Mouse (Mus musculus) forebrain, embryonic 11.5 days (tissue): ENCODE measurements around the gene Armc8. TPM values are rescaled to one million over a fixed set of nuclear protein-coding genes. Genes with fewer than 3 reads are reported as not detected.

Experiments used
- ATAC-seq: fragments of 200-750 bp; cut with Nextera tagmentation; replicated peaks from 2 replicates; pipeline ENCODE4 v1.8.0; 2017; ENCODE audit warnings: moderate TSS enrichment; ENCODE audit not compliant: low FRiP score
- DNase-seq: peaks from one replicate; pipeline ENCODE4 v3.0.0-alpha.2; 2017; ENCODE audit warnings: low spot score
- H3K27ac ChIP-seq: fragments of 300-500 bp; sonication (generic); 2 replicates; pipeline ENCODE4 v1.5.1; 2014; ENCODE audit warnings: low read depth, low read length
- H3K27me3 ChIP-seq: fragments of 300-500 bp; sonication (generic); 2 replicates; pipeline ENCODE4 v1.6.1; 2014; ENCODE audit warnings: mild to moderate bottlenecking, low read length, mixed read lengths; ENCODE audit not compliant: control insufficient read depth, insufficient read depth
- H3K36me3 ChIP-seq: fragments of 300-500 bp; sonication (generic); 2 replicates; pipeline ENCODE4 v1.6.1; 2014; ENCODE audit warnings: mild to moderate bottlenecking, low read length, moderate library complexity, mixed read lengths; ENCODE audit not compliant: control insufficient read depth, insufficient read depth
- H3K4me1 ChIP-seq: fragments of 300-500 bp; sonication (generic); replicated peaks from 2 replicates; pipeline ENCODE4 v1.6.1; 2014; ENCODE audit warnings: low read length, mixed read lengths; ENCODE audit not compliant: control insufficient read depth, insufficient read depth
- H3K4me2 ChIP-seq: fragments of 300-500 bp; sonication (generic); 2 replicates; pipeline ENCODE4 v1.6.1; 2014; ENCODE audit warnings: low read depth, mild to moderate bottlenecking, low read length, moderate library complexity, mixed read lengths; ENCODE audit not compliant: severe bottlenecking
- H3K4me3 ChIP-seq: fragments of 300-500 bp; sonication (generic); 2 replicates; pipeline ENCODE4 v1.5.1; 2014; ENCODE audit warnings: low read depth, low read length
- H3K9ac ChIP-seq: fragments of 300-500 bp; sonication (generic); 2 replicates; pipeline ENCODE4 v1.6.1; 2014; ENCODE audit warnings: low read length
- H3K9me3 ChIP-seq: fragments of 300-500 bp; sonication (generic); 2 replicates; pipeline ENCODE4 v1.6.1; 2016; ENCODE audit warnings: low read length, mixed read lengths; ENCODE audit not compliant: control insufficient read depth
- WGBS: fragments of 180-500 bp; shearing (Covaris S2); extraction: QIAGEN DNeasy Blood & Tissue Kit; methylation state at CpG from one replicate; pipeline ENCODE4 v1.1.7; 2014; 5-methylcytosine and 5-hydroxymethylcytosine counted together
- polyA plus RNA-seq: library from polyadenylated mRNA; unstranded; fragments of >200 nt; fragmentation: Nextera tagmentation; extraction: Ambion mirVana; gene quantifications from 2 replicates; pipeline ENCODE4 v1.2.1, GENCODE M21; 2014

The Armc8 gene
- polyA plus RNA-seq, 1 experiment from 2014 or later = 38.9 TPM

DNA sequence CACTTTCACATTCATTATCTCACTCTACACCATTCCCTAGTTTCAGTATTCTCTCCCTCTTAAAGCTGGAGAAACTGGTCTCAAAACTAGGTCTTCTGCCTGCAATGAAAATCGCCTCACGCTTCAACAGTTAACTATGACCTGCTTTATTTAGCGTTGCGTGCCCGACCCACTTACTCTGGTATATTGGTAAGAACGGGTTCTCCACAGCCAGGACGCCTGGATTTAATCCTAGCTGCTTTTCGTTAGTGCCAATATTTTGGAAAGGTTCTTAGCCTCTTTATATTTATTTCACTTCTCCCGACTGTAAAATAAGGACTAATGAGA, 335 bp upstream of the Armc8 start:
- H3K4me1 ChIP-seq = peaks cover 5% of the 10 kb centered on the region; the same call in 1 of the 2 replicates
- H3K4me3 ChIP-seq = peak overlapping the region; percentile 97
- no peaks in the 10 kb centered on the region for H3K9me3 ChIP-seq
- no peaks in the 10 kb centered on the region for H3K27me3 ChIP-seq
- peak overlapping the region; percentile 90 for H3K4me2 ChIP-seq
- H3K9ac ChIP-seq = peak overlapping the region; percentile 95
- WGBS = 2% methylated on average over 9 of the region's 9 CpGs
- no peak overlapping the region for H3K27ac ChIP-seq
- peak; percentile 53; the same call in 1 of the 2 replicates for ATAC-seq
- DNase-seq = no peak
- no peaks in the 10 kb centered on the region for H3K36me3 ChIP-seq

DNA sequence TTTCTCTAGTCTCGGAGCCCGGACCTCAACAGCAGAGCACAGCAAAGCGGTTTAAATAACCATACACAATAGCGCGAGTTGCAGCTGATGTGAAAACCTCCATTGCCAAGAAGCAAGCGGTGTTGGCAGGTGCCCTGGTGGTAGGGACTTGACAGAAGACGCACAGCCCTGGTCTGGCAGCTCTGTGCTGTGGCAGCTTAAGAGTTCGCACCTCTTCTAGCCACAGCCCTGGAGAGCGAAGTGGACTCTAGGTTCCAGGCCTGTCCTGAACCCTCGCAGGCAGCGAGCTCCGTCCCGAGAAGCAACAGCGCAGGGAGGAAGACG, 714 bp downstream of the Armc8 start:
- Histone ChIP-seq H3K4me1 (peaks cover 5% of the 10 kb centered on the region; the same call in 1 of the 2 replicates), H3K4me3 (peak overlapping the region; percentile 97), H3K4me2 (peak overlapping the region; percentile 90), H3K9me3 (no peaks in the 10 kb centered on the region), H3K27ac (0 out of 2 replicates have a peak overlapping the region, but pooled peaks have one; percentile 92), H3K36me3 (no peaks in the 10 kb centered on the region), H3K9ac (peak overlapping the region; percentile 95), H3K27me3 (no peaks in the 10 kb centered on the region)
- 2% methylated on average over 15 of the region's 15 CpGs for WGBS
- ATAC-seq (peak; percentile 63), DNase-seq (no peak)

DNA sequence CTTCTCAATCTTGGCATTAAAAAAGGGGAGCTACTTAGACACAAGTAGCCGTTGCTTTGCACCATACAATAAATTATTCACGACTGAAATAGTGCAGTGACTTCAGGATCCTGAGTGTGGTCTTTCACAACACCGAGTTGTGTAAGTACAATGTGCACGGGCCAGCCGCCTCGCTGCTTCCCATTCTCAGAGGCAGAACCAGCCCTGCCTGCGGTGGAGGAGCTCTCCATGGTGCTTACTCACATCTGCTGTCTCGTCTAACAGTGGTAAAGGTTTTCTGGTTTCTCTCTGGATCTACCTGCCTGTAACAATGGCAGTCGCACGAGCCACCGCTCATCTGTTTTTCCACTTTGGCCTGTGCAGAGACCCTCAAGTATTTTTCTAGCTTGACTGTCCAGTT, 5.0 kb downstream of the Armc8 start:
- ATAC-seq (no peak), DNase-seq (peak; percentile 63)
- no peaks in the 10 kb centered on the region for H3K9me3 ChIP-seq
- no peak overlapping the region for H3K4me2 ChIP-seq
- H3K36me3 ChIP-seq = no peaks in the 10 kb centered on the region
- peaks cover 5% of the 10 kb centered on the region; the same call in 1 of the 2 replicates for H3K4me1 ChIP-seq
- H3K9ac ChIP-seq = no peak overlapping the region
- H3K27ac ChIP-seq = no peak overlapping the region
- WGBS = 29% methylated on average over 11 of the region's 11 CpGs
- H3K27me3 ChIP-seq = no peaks in the 10 kb centered on the region
- H3K4me3 ChIP-seq = no peak overlapping the region

DNA sequence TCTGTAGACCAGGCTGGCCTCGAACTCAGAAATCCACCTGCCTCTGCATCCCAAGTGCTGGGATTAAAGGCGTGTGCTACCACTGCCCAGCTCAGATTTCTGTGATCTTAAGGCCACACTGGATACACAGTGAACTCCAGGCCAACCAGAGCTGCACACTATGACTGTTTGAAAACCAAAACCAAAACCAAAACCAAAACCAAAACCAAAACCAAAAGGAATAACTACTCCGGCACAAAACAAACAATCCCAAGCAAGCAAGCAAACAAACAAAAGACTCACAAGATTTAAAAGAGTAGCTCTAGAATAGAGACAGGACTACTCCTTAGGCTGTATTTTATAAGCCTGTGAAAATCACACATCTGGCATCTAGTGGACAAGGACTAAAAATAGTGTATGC, 8.3 kb downstream of the Armc8 start:
- Histone ChIP-seq H3K27me3 (no peaks in the 10 kb centered on the region), H3K27ac (no peak overlapping the region), H3K4me1 (no peaks in the 10 kb centered on the region), H3K9me3 (no peaks in the 10 kb centered on the region), H3K36me3 (no peaks in the 10 kb centered on the region), H3K4me2 (no peak overlapping the region), H3K9ac (no peak overlapping the region), H3K4me3 (no peak overlapping the region)
- ATAC-seq (no peak), DNase-seq (no peak)
- WGBS = 95% methylated on average over 3 of the region's 3 CpGs

DNA sequence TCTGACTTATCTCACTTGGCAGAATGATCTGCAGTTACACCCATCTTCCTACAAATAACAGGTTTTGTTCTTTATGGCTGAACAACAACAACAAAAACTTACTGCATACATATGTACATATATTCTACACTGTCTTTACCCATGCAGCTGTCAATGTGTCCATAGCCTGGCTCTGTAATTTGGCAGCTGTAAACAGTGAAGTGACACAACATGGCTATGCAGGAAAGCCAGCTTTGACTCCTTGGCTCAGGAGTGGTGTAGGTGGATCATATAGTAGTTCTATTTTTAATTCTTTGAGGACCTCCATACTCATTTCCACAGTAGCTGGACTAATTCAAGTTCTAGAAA, 9.2 kb downstream of the Armc8 start:
- H3K4me1 ChIP-seq = no peaks in the 10 kb centered on the region

DNA sequence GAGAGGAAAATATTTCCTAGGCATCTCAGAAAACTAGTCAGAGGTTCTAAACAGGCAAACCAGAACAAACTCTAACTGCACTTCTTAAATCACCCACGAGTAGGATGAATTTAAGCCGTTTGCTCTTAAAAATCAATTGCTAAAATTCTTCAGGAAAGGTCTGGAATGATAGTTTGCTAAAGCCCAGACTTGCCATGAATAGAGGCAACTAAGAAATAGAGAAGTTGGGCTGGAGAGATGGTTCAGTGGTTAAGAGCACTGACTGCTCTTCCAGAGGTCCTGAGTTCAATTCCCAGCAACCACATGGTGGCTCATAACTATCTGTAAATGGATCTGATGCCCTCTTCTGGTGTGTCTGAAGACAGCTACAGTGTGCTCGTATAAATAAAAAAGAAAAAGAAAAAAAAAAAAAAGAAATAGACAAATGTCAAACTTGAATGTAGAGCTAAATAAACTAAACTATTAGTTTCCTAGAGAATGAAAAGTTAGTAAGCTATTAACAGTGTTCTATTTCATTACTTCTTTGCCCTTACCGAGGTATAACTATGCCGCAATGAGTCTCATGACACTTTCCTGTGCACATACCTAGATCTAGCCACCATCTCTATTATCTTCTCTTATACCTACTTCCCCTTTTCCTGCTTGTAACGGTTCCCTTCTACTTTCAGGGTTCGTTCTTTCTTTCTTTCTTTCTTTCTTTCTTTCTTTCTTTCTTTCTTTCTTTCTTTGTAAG, 9.7 kb downstream of the Armc8 start:
- Histone ChIP-seq H3K36me3 (no peaks in the 10 kb centered on the region), H3K9ac (no peak overlapping the region), H3K9me3 (no peaks in the 10 kb centered on the region), H3K27me3 (no peaks in the 10 kb centered on the region), H3K27ac (no peak overlapping the region), H3K4me1 (no peaks in the 10 kb centered on the region), H3K4me3 (no peak overlapping the region), H3K4me2 (no peak overlapping the region)
- 89% methylated on average over 7 of the region's 7 CpGs for WGBS
- DNase-seq = no peak
- no peak for ATAC-seq

More for the DNA sequence above, 9.2 kb downstream of the Armc8 start:
- H3K27ac ChIP-seq = no peak overlapping the region
- no peaks in the 10 kb centered on the region for H3K36me3 ChIP-seq
- no peaks in the 10 kb centered on the region for H3K9me3 ChIP-seq
- no peak overlapping the region for H3K4me3 ChIP-seq
- no peak overlapping the region for H3K4me2 ChIP-seq
- H3K9ac ChIP-seq = no peak overlapping the region
- ATAC-seq (no peak), DNase-seq (no peak)
- no peaks in the 10 kb centered on the region for H3K27me3 ChIP-seq

DNA sequence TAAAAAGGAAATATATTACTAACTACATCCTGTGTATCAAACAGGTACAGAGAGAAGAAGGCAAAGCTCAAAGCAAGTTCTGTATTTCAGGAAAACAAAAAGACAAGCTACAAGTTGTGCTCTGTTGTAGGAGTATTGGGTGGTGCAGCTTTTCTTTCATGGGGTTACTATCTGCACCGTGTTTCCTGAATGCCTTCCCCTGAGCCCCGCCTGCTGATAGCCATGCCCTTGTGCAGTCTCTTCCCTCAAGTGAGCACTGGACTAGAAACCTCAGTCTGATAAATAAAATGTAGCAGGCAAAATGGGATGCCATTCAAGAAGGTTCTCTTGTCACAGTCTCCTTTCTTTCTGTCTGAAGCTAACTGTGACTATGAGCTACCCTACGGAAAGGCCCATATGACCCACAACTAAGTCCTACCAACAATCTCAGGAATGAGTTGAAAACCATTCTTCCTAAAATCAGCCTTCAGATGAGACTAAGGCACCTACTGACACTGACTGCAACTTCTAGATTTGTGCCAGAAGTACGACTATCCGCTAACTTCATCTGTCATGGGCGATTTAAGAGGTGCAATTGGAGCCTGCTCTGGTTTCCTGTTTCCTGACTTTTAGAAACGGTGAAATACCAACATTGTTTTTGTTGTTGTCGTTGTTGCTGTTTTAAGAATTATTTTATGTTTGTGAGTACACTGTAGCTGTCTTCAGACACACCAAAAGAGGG, 11.0 kb downstream of the Armc8 start:
- Histone ChIP-seq H3K4me2 (no peak overlapping the region), H3K27ac (no peak overlapping the region), H3K4me3 (no peak overlapping the region), H3K36me3 (no peaks in the 10 kb centered on the region), H3K9ac (no peak overlapping the region), H3K27me3 (no peaks in the 10 kb centered on the region), H3K9me3 (no peaks in the 10 kb centered on the region), H3K4me1 (no peaks in the 10 kb centered on the region)
- 89% methylated on average over 8 of the region's 8 CpGs for WGBS
- no peak for DNase-seq
- no peak for ATAC-seq

DNA sequence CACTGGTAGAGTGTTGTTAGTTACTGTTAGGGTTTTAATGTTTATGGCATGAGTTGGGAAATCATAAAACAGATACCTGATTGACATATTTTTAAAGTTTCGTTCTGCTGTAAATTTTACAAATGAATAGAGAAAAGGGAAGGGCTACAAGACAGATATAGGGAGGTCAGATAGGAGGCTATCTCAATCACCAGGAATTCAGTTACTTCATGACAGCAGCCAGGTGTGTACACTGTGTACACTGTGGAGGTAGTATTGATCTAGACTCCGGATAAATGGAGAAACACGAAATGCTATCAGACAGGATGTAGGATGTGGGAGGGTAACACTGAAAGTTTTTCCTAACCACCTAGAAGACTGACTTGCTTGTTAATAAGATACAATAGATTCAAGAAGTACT, 13.4 kb downstream of the Armc8 start:
- H3K27ac ChIP-seq = no peak overlapping the region
- H3K27me3 ChIP-seq = no peaks in the 10 kb centered on the region
- no peaks in the 10 kb centered on the region for H3K9me3 ChIP-seq
- no peaks in the 10 kb centered on the region for H3K36me3 ChIP-seq
- H3K4me1 ChIP-seq = no peaks in the 10 kb centered on the region
- 91% methylated on average over 3 of the region's 3 CpGs for WGBS
- no peak overlapping the region for H3K4me3 ChIP-seq
- H3K4me2 ChIP-seq = no peak overlapping the region
- DNase-seq (no peak), ATAC-seq (no peak)
- H3K9ac ChIP-seq = no peak overlapping the region

DNA sequence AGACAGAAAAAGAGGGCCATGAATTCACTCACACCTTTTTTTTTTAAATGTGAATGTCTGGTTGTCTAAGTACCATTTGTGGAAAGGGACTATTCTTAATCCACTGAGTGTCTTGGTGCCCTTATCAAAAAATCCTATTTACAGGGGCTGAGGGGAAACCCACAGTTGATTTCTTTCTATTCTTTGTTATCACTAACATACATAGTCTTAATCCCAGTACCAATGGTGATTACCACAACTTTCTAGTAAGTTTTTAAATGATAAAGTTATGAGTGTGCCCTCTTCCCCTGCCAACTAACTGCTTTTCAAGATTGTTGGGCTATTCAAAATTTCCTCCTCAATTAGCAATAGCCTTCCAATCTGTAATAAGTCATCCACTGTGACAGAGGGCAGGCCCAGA, 14.6 kb downstream of the Armc8 start:
- ATAC-seq = no peak

More for the DNA sequence above, 14.6 kb downstream of the Armc8 start:
- no peak for DNase-seq
- no peak overlapping the region for H3K9ac ChIP-seq
- no peaks in the 10 kb centered on the region for H3K9me3 ChIP-seq
- H3K27ac ChIP-seq = no peak overlapping the region
- no peaks in the 10 kb centered on the region for H3K27me3 ChIP-seq
- H3K4me3 ChIP-seq = no peak overlapping the region
- H3K36me3 ChIP-seq = no peaks in the 10 kb centered on the region
- H3K4me2 ChIP-seq = no peak overlapping the region
- H3K4me1 ChIP-seq = no peaks in the 10 kb centered on the region
